Mouse (Mus musculus): Measurements from ENCODE around the gene Asz1. TPM values are rescaled to one million over a fixed set of nuclear protein-coding genes. Genes with fewer than 3 reads are reported as not detected.
A peak's percentile ranks its signal among the peaks of the same experiment; 100 is the strongest.

Gene Asz1
- total RNA-seq (2021) = not detected

- DNase-seq = no peak
These were observed at the start of gene Asz1 for GRCm38 (mm10) chr6:18108934-18109333. TSS of gene Asz1 (minus strand) at chr6:18109061.

- peak; percentile 49 for DNase-seq
These were observed 44.2 kb upstream of the Asz1 start for GRCm38 (mm10) chr6:18153031-18153430.

GRCm38 (mm10) chr6:18135246-18135645, 26.4 kb upstream of the Asz1 start:
- no peak for DNase-seq

GRCm38 (mm10) chr6:18128059-18128458, 19.2 kb upstream of the Asz1 start:
- DNase-seq = no peak

GRCm38 (mm10) chr6:18127206-18127983, 18.5 kb upstream of the Asz1 start:
- DNase-seq = no peak

GRCm38 (mm10) chr6:18096861-18097260, 12.0 kb downstream of the Asz1 start:
- DNase-seq = no peak

GRCm38 (mm10) chr6:18089098-18089497, 19.8 kb downstream of the Asz1 start:
- no peak for DNase-seq

GRCm38 (mm10) chr6:18087160-18087804, 21.6 kb downstream of the Asz1 start:
- DNase-seq = no peak

- DNase-seq = no peak
These were observed 30.2 kb downstream of the Asz1 start for GRCm38 (mm10) chr6:18078615-18079014.

- no peak for DNase-seq
These were observed 31.9 kb downstream of the Asz1 start for GRCm38 (mm10) chr6:18076986-18077385.

GRCm38 (mm10) chr6:18076577-18076976, 32.3 kb downstream of the Asz1 start:
- DNase-seq = no peak

GRCm38 (mm10) chr6:18057899-18058298, 51.0 kb downstream of the Asz1 start:
- DNase-seq = no peak

- DNase-seq = no peak
These were observed 57.2 kb downstream of the Asz1 start for GRCm38 (mm10) chr6:18051702-18052101.

GRCm38 (mm10) chr6:18044299-18044698, 64.6 kb downstream of the Asz1 start:
- DNase-seq = no peak

- no peak for DNase-seq
These were observed 65.7 kb downstream of the Asz1 start for GRCm38 (mm10) chr6:18043172-18043571.

- DNase-seq = no peak
These were observed 76.6 kb downstream of the Asz1 start for GRCm38 (mm10) chr6:18032271-18032670.

- peak; percentile 77 for DNase-seq
These were observed 77.3 kb downstream of the Asz1 start for GRCm38 (mm10) chr6:18031509-18032010.

GRCm38 (mm10) chr6:18030868-18031508, 77.9 kb downstream of the Asz1 start:
- DNase-seq = no peak

GRCm38 (mm10) chr6:18029746-18030656, 78.9 kb downstream of the Asz1 start, which contains the start of gene Wnt2:
TSS of gene Wnt2 (minus strand) at chr6:18030585.
- DNase-seq = peak; percentile 15

GRCm38 (mm10) chr6:18024133-18024794, 84.6 kb downstream of the Asz1 start:
- no peak for DNase-seq

GRCm38 (mm10) chr6:18013346-18013745, 95.5 kb downstream of the Asz1 start:
- DNase-seq = no peak

- no peak for DNase-seq
These were observed 101.5 kb downstream of the Asz1 start for GRCm38 (mm10) chr6:18007356-18007755.

Measured in heart, postnatal 4 days (tissue).